In genomic region chr12:40584526-40585289, GRCm38 (mm10) we compare ENCODE assay signal across 13 mouse cellular contexts.
DNase-seq lines count a peak whose midpoint lies in the region; ATAC-seq and TF ChIP-seq lines count a peak whose summit lies in the region.
"Had no signal": no experiment of that assay in that cellular context is flagged by ENCODE, and none has a peak within 500 bp of the region (broad histone marks: within the 10 kb centered on the region; RNA-seq: fewer than 3 reads in every experiment).

No protein-coding gene starts in this region.

- WGBS in macrophage (ENCODE audit: missing documents): 55% methylated on average over 7 of the region's 7 CpGs
- 85% methylated on average over 7 of the region's 7 CpGs for WGBS in midbrain, embryonic 11.5 days

- no peak for TF ChIP-seq RAD21 in CH12.LX (IDR thresholded peaks at IDR 0.05; ENCODE audit: low read depth, low read length)

- H3K9ac ChIP-seq in CH12.LX (ENCODE audit: insufficient read depth, low read depth): no peak overlapping the region
- no peak overlapping the region for H3K9ac ChIP-seq in midbrain, embryonic 11.5 days (ENCODE audit: low read length)
- H3K9ac ChIP-seq: forebrain, postnatal 0 days; liver, embryonic 13.5 days had no signal

- H3K27ac ChIP-seq in CH12.LX (ENCODE audit: insufficient read depth, low read depth) (no peak overlapping the region), macrophage (peak overlapping the region; percentile 65)
- H3K27ac ChIP-seq in midbrain, embryonic 11.5 days (ENCODE audit: low read depth, low read length): no peak overlapping the region
- H3K27ac ChIP-seq: liver, embryonic 13.5 days had no signal

- ATAC-seq in midbrain, embryonic 11.5 days (ENCODE audit: low FRiP score): no peak
- ATAC-seq: forebrain, postnatal 0 days had no signal

- DNase-seq in layer of hippocampus, adult 11-12 months (ENCODE audit: low spot score): peak; percentile 40
- DNase-seq in layer of hippocampus, adult 9-10 months (ENCODE audit: low spot score): no peak
- DNase-seq in CH12.LX (ENCODE audit: extremely low read depth): peak; percentile 37
- DNase-seq in adrenal gland, postnatal 10 days: peak; percentile 53
- no peak for DNase-seq in frontal cortex, postnatal 36 days (ENCODE audit: low spot score in 2 of 2)
- DNase-seq in midbrain, embryonic 11.5 days (ENCODE audit: low spot score, missing footprints): no peak
- DNase-seq: forebrain, postnatal 0 days; kidney, postnatal 25 days; liver, embryonic 13.5 days; right cerebral cortex, postnatal 14 days; thymus, postnatal 14 days had no signal

- in situ Hi-C loops in CH12.LX (cut with MboI; ENCODE audit: low pct_ligation_motif_present, low pct_unique_long_range_greater_than_20kb, low sequenced_read_pairs): no loop called here

- H3K36me3 ChIP-seq in CH12.LX (replicated peaks in 1 of 2; ENCODE audit: control insufficient read depth in 1 of 2, insufficient read depth in 1 of 2, low read length in 1 of 2) (no peaks in the 10 kb centered on the region), macrophage (ENCODE audit: inconsistent target) (no peaks in the 10 kb centered on the region)
- no peaks in the 10 kb centered on the region for H3K36me3 ChIP-seq in midbrain, embryonic 11.5 days (ENCODE audit: control insufficient read depth, insufficient read depth, low read length)
- H3K36me3 ChIP-seq: liver, embryonic 13.5 days had no signal

- H3K4me2 ChIP-seq in CH12.LX (ENCODE audit: insufficient read depth, low read depth, poor library complexity, severe bottlenecking): peak overlapping the region; percentile 1; the same call in 1 of the 2 replicates
- H3K4me2 ChIP-seq in midbrain, embryonic 11.5 days: no peak overlapping the region
- H3K4me2 ChIP-seq: liver, embryonic 13.5 days had no signal

- peaks cover 12 to 42% of the 10 kb centered on the region in 2 experiments; a peak in 3 of 4 replicates for H3K4me1 ChIP-seq in CH12.LX (ENCODE audit: control insufficient read depth in 1 of 2, insufficient read depth in 2 of 2)
- peaks cover 3% of the 10 kb centered on the region; the same call in 1 of the 2 replicates for H3K4me1 ChIP-seq in midbrain, embryonic 11.5 days (ENCODE audit: control insufficient read depth, insufficient read depth, low read length)
- H3K4me1 ChIP-seq: liver, embryonic 13.5 days had no signal

- no peak overlapping the region for H3K4me3 ChIP-seq in CH12.LX (replicated peaks in 1 of 3; ENCODE audit: low read depth in 2 of 3, low read length in 2 of 3, poor library complexity in 1 of 3)
- no peak overlapping the region for H3K4me3 ChIP-seq in macrophage (ENCODE audit: inconsistent target)
- H3K4me3 ChIP-seq in midbrain, embryonic 11.5 days (ENCODE audit: low read depth, low read length): no peak overlapping the region
- H3K4me3 ChIP-seq: erythroblast, embryonic 14.5 days; liver, embryonic 13.5 days had no signal

- dilution Hi-C loops in CH12.LX (cut with MboI; ENCODE audit: extremely low pct_ligation_motif_present, extremely low pct_unique_long_range_greater_than_20kb, low sequenced_read_pairs): no loop called here

- no peak for TF ChIP-seq POLR2A in CH12.LX (IDR thresholded peaks at IDR 0.05; ENCODE audit: low read depth, low read length)

- no peaks in the 10 kb centered on the region for H3K9me3 ChIP-seq in CH12.LX (replicated peaks; ENCODE audit: low read length)
- H3K9me3 ChIP-seq in midbrain, embryonic 11.5 days (ENCODE audit: control insufficient read depth, low read length): no peaks in the 10 kb centered on the region
- H3K9me3 ChIP-seq: liver, embryonic 13.5 days had no signal

- H3K27me3 ChIP-seq in CH12.LX (replicated peaks): no peaks in the 10 kb centered on the region
- no peaks in the 10 kb centered on the region for H3K27me3 ChIP-seq in midbrain, embryonic 11.5 days (ENCODE audit: control insufficient read depth, insufficient read depth, low read length)
- H3K27me3 ChIP-seq: liver, embryonic 13.5 days had no signal

- no peak for TF ChIP-seq EP300 in CH12.LX (IDR thresholded peaks at IDR 0.05; ENCODE audit: low read length)

- no peak for TF ChIP-seq CTCF in CH12.LX (conservative IDR thresholded peaks at IDR 0.05 in 1 of 2, IDR thresholded peaks at IDR 0.05 in 1 of 2; ENCODE audit: low read depth in 2 of 2, low read length in 2 of 2)

- H3K79me2 ChIP-seq in CH12.LX (replicated peaks; ENCODE audit: control insufficient read depth, extremely low read depth, insufficient read depth, poor library complexity, severe bottlenecking) (no peaks in the 10 kb centered on the region), macrophage (ENCODE audit: inconsistent target) (peaks cover 27% of the 10 kb centered on the region; the same call in 1 of the 2 replicates)

TF ChIP-seq in CH12.LX, 34 proteins besides CTCF, POLR2A, EP300 and RAD21:
- TF ChIP-seq MAX (IDR thresholded peaks at IDR 0.05; ENCODE audit: low read length): no peak
- TF ChIP-seq MAFK (IDR thresholded peaks at IDR 0.05; ENCODE audit: insufficient replicate concordance, low read length): no peak
- TF ChIP-seq ETS1 (conservative IDR thresholded peaks at IDR 0.05; ENCODE audit: low read depth, low read length): peak; percentile 33; the same call in 1 of the 2 replicates
- peak; percentile 67; the same call in 1 of the 2 replicates for TF ChIP-seq MEF2A (IDR thresholded peaks at IDR 0.05; ENCODE audit: borderline replicate concordance, low read depth, low read length)
TF ChIP-seq in CH12.LX: peak in this region for 2.

Comparison
In these comparisons a context has a peak if more than half of its experiments do, and no peak if none do; other contexts are left out.
1. DNase-seq: peak in layer of hippocampus, adult 11-12 months (single experiment), CH12.LX (single experiment) and adrenal gland, postnatal 10 days (single experiment); none in layer of hippocampus, adult 9-10 months (single experiment), frontal cortex, postnatal 36 days (0 of 2) and midbrain, embryonic 11.5 days (single experiment).